Mouse (Mus musculus) left cerebral cortex, adult 2 months (tissue): ENCODE data around the gene Snrnp25. TPM values are rescaled to one million over a fixed set of nuclear protein-coding genes. Genes with fewer than 3 reads are reported as not detected.

ENCODE experiments used
- DNase-seq, 2 experiments: peaks; one replicate each; pipeline ENCODE4 v3.0.0; 2021 to 2022; ENCODE audit warnings: low spot score in 2 of 2, mixed read lengths in 1 of 2; ENCODE audit errors: extremely low spot score in 1 of 2
- H3K27ac ChIP-seq: fragments of 200-600 bp; 2 replicates; pipeline ENCODE4 v1.8.1; 2022
- H3K4me3 ChIP-seq: fragments of 200-600 bp; 2 replicates; pipeline ENCODE4 v1.8.1; 2022
- CTCF ChIP-seq: fragments of 200-600 bp; IDR thresholded peaks from 2 replicates; pipeline ENCODE4 v1.8.1; 2022; ENCODE audit warnings: antibody characterized with exemption, mild to moderate bottlenecking, moderate library complexity
- intact Hi-C: fragments of 180-260 bp; cut with DNase I; formaldehyde crosslinking; loops from one replicate; pipeline ENCODE4 v1.15.1; 2025
- total RNA-seq, 2 experiments: library from RNA; stranded (reverse); gene quantifications; 2 replicates each; pipeline ENCODE4 v1.2.3; 2021

The Snrnp25 gene
- total RNA-seq, 2 experiments from 2014 or later, result 19.2 to 24.6 TPM

DNA sequence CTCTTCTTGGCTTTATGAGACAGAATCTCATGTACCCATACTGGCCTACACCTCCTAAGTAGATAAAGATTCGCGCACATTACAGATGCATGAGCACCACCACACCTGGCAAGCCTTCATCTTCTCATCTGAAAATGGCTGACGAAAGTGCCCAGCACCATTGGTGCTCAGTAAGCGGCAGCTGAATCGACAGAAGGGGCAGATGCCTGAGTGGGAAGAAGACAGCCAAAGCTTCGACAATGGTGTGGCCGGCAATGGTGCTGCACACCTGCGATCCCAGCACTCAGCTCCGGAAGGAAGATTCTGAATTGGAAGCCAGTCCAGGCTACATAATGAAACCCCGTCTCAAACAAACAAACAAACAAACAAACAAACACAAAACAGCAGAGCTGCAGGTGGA is 14.1 kb downstream of the Snrnp25 start:
- no peak for TF ChIP-seq CTCF
- Histone ChIP-seq H3K27ac (no peak overlapping the region), H3K4me3 (no peak overlapping the region)
- intact Hi-C loops, result no loop called here
- no peak for DNase-seq

DNA sequence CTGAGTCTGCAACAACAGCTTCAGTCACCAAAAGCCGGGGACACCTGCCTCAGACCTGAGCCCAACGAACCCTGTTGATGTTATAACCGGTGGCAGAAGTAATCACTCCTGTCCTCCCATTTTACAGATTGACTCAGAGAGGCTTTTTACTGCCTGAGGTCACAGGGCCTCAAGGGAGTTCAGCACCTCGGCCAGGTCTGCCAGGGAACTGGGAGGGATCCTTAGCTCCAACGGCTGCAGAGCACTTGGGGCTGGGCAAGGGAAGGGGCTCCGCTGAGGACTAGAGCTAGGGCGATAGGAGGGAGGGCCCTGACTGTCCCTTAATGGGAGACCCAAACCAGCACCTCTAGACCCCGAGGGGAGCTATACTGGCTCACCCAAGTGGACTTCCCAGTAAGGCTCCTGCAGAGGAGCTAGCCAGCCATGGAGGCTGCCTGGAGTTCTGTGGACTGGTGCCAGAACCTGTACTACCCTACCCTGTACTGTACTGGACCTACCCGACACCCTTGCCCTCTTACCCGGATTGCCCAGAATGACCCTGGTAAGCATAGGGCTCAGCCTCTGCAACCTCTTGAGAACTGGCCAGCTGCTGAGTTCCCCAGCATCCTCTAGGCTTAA is 15.5 kb downstream of the Snrnp25 start:
- intact Hi-C loops, result no loop called here
- Histone ChIP-seq H3K27ac (peak overlapping the region; percentile 66), H3K4me3 (peak overlapping the region; percentile 69)
- TF ChIP-seq CTCF, result no peak
- no peak for DNase-seq

DNA sequence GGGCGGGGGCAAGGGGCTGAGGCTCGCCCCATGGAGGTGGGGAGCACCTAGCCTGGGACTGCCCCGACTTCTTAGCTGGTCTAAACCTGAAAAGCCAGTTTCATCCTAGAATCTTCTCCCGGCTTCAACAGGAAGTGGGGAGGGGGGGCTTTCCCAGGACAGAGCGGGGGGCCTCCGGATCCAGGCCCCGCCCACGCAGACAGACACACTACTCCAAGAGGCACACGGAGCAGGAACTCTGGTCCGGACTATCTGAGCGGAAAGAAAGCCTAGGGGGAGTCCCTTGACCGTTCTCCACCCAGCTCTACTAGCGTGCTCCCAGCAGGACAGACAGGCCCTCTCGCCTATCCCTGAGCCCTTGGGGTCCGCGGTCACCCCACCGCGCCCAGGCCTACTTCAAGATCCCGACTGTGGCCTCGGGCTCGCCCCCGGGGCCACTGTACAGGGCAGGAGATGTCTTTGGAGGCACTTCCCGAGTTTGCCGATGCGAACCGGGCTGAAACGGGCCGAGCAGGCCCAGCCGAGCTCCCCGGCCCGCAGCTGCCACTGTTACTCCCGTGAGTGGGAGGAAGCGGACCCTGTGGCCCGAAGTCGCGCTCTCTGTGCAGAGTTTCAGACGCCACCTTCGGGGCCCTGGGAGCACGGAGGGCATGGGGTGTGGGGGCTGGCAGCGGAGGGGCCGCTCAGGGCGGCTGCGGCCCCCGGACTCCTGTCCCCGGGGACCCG is 16.2 kb downstream of the Snrnp25 start:
- H3K27ac ChIP-seq, result peak overlapping the region; percentile 66
- no peak for DNase-seq
- no peak for TF ChIP-seq CTCF

DNA sequence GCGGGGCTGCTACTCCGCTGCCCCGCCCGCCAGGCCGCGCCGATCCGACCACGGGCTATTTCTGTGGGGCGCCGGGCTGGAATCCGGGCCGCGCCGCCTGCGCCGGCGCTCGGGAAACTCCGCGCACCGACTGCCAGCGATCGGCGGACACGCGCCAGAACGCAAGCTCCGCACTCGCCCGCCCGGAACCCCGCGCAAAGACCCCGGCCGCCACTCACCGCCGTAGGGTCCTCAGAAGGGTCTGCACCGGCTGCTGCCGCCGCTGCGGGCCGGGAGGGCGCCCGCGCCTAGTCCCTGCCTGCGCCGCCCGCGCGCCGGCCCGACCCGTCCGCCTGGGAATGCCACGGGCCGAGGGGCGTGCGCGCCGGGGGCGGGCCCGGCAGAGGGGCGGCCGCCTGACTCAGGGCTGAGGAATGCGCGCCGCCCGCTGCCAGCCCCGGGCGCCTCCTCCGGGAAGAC is 16.8 kb downstream of the Snrnp25 start, which contains the start of gene Rhbdf1:
Rhbdf1 (minus strand) TSS at position 350 of the 459 bp plus-strand sequence.
- Histone ChIP-seq H3K4me3 (peak within 1 kb of the TSS; percentile 69), H3K27ac (peak within 1 kb of the TSS; percentile 66)
- DNase-seq, result no peak
- intact Hi-C loops, result no loop called here
- no peak for TF ChIP-seq CTCF

More for the DNA sequence above, 16.2 kb downstream of the Snrnp25 start:
- H3K4me3 ChIP-seq, result peak overlapping the region; percentile 69
- intact Hi-C loops, result no loop called here

DNA sequence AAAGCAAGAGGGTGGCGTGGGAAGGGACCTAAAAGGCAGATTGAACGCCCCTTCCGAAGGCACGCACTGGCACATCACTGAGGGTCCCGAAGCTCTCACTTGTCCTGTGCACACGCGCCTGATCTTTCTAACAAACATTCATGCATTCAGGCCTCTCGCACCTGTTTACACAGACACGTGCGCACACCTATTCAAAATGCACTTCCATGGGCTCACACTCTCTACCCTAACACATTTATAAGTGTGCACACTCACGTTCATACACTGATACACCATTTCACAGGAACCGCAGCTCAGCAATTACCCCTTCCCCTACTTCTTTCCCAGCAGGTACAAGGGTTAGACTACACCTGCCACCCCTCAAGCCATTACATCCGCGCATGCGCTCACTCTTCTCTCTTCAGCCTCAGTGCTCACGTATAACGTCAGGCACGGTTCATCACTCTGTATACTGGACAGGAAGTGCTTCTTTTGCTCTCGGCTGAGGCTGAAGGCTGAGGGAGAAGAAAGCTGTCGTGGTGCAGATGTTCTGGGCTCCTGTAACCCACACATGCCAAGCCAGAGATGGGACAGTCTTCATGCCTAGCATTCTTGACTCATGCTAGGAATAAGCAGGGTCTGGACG is 17.5 kb downstream of the Snrnp25 start:
- no peak for DNase-seq
- TF ChIP-seq CTCF, result no peak
- peak overlapping the region; percentile 69 for H3K4me3 ChIP-seq
- intact Hi-C loops, result no loop called here
- no peak overlapping the region for H3K27ac ChIP-seq

DNA sequence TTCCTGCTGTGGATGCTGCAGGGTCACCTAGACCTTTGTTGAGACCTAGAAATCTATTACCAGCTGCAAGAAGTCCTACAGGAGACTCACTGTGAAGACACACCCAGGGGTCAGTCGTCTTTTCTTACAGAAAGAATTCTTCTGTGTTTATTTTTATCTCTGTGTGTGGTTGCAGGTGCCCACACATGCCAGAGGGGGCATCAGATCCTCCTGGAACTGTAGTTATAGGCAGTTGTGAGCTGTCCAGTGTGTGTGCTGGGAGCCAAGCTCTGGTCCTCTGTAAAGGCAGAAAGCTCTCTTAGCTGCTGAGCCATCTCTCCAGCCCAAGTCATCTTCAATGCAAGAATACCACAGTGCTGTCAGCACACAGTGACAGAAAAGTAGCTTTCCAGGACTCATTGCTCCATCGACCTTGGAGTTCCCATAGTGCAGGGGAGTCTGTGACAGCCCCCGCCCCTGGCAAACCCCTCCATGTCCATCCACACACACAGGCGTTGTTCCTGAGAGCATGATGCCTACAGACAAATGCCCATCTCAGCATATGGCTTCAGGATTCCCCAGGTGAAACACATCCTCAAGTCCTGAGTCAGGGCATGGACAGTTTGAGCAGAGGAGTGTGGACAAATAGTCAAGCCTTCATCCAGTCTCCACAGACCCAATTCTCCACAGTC is 18.2 kb downstream of the Snrnp25 start:
- TF ChIP-seq CTCF, result peak; percentile 9
- Histone ChIP-seq H3K27ac (no peak overlapping the region), H3K4me3 (no peak overlapping the region)
- intact Hi-C loops, result no loop called here
- no peak for DNase-seq

DNA sequence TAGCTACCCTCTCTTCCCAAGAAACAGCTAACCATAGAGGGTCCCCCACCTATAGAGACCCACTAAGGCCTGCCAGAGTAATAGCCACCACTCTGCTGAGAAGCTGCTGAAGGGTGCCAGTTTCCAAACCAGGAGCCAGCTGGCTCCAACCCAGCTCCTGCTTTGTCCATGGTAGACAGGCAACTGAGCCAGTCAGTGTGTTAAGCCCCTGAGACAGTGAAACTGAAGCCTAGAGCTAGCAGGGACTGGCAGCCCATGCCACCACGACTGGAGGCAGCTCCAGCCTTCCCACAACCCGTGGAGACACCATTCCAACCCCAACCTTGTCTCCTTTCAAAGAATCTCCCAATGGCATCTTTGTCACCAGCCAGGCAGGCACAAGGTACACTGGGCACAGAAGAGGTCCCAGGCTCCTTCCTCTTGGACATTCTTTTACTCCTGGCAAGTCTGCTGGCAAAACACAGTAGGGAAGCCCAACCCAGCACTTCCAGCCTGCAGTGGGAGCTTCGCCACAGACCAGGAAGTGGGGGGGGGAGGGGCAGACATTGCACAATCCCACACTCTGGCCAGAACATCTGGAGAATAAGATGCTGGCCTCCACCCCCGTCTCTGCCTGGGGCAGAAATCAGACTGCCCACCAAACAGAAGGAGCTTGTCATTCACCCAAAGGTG is 19.4 kb downstream of the Snrnp25 start:
- intact Hi-C loops, result no loop called here
- no peak for DNase-seq
- Histone ChIP-seq H3K4me3 (no peak overlapping the region), H3K27ac (peak overlapping the region; percentile 60; the same call in 1 of the 2 replicates)
- no peak for TF ChIP-seq CTCF

DNA sequence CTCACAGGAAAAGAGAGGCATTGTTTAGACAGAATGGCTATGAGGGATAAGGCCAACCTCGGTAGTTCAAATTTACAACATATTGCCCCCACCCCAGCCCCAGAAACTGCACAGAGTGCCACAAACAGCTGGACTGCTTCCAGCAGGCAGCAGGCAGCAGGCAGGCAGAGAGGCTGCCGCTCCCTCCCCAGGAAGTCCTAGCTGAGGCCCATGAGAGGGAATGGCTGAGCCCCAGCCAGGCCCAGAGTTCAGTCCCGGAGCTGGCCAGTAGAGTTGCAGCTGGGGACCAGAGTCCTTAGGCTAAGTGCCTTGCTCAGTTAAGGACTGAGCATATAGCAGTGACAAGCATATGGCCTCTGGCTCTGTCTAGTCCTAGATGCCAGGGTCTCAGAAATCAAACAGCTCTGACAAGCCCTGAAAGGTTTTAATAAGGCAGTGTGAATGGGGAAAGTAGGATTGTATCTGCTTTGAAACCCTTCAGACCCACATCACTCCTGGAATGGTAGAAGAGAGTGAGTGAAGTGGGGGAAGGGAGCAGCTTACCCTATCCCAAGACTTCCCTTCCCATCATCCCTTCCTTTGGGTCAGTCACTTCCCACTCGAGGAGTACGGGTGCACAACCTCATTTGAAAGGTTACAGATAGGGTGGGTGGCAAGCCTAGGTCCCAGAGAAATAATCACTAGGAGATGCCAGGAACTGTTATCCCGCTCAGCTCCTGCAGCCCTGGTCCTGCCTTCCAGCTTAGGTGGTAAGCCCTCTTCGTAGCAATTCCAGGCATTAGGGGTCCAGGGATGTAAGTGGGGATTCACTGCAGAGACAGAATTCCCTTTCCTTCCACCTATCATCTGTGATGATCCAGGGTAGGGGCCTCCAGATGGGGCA is 20.2 kb downstream of the Snrnp25 start:
- intact Hi-C loops, result no loop called here
- Histone ChIP-seq H3K4me3 (no peak overlapping the region), H3K27ac (peak overlapping the region; percentile 60)
- DNase-seq, result no peak
- no peak for TF ChIP-seq CTCF

DNA sequence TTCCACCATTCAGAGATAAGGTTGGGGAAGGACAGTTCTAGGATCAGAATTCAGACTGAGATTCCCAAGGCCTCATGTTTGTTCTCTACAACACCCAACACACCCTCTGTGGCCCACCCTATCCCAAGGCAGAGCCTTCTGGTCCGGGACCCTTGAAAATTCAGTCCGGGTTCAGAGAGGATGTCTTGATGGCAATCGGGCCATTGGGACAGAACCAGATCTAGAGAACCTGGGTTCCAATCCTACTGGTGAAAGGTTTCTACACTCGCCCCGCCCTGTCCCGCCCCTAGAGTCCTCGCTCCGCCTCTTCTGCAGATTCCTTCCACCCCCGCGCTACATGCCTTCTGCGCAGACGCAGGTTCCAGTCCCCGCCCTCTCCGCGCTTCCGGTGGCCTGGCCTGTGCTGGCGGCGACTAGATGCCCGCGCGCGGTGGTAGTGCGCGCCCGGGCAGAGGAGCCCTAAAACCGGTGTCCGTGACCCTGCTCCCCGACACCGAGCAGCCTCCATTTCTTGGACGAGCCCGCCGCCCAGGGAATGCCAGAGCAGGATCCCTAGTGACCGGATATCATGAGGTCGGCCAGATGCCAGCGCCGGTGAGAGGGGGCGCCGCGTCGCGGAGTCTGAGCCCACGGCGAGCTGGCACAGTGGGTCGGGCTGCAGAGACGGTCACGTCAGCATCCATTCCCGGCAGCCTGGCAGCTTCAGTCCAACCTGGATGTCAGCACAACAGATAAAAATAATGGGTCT is 21.1 kb downstream of the Snrnp25 start, which contains the start of gene Mpg:
Mpg (plus strand) TSS at position 382 of the 748 bp plus-strand sequence.
- DNase-seq, result peak; percentile 87 to 88
- peak within 1 kb of the TSS; percentile 81 for H3K4me3 ChIP-seq
- intact Hi-C loops, result no loop called here
- peak; percentile 42 for TF ChIP-seq CTCF
- H3K27ac ChIP-seq, result peak within 1 kb of the TSS; percentile 93

DNA sequence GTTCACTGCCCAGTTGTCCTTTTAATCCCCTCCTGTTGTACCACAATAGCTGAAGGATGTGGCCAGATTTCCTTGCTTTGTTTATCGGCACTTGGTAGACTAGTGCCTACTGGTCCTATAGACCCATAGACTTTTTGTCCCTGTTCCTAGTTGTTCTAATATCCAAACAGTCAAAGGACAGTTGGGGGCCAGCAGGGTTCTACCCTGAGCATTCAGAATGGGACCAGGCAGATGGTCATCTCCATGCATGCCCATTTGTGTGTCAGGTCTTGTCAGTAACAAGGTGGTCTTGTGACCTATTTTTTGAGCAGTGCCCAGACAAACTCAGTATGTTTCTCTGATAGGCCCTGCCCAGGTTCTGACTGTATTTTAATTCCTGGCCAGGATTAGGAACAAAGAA is 21.8 kb downstream of the Snrnp25 start:
- Histone ChIP-seq H3K4me3 (peak overlapping the region; percentile 81), H3K27ac (peak overlapping the region; percentile 93)
- DNase-seq, result no peak
- TF ChIP-seq CTCF, result no peak
- intact Hi-C loops, result no loop called here
